Mouse (Mus musculus) adrenal gland, postnatal 10 days (tissue): ENCODE measurements at regions not wholly inside any gene's neighbourhood (a gene's known extent, or its start where the extent isn't known, plus 50 kb on each side); places are given as distances from the start of the nearest gene placed in this dataset.
A peak's percentile ranks its signal among the peaks of the same experiment; 100 is the strongest.

Experiments used
- DNase-seq: peaks from one replicate; pipeline ENCODE4 v3.0.0; 2021; ENCODE audit warnings: mixed read lengths

DNA sequence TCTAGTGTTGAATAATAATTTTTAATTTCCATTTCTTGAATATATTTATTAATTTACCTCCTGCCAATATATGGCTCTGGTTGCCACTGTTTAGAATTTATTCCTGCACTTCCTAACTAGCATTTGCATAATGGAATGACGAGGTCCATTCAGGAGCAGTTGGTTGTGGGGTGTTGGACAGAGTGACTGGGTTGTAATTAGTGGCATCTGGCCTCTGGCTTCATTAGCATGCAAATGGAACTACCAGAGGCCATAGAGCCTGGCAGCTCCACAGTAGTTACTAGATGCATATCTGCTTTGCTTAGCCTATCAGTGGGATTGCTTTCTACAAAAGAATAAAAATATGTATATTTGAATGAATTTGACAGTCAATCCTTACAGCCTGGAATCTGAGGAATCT is 1099.6 kb upstream of the Cdh8 start:
- no peak for DNase-seq

DNA sequence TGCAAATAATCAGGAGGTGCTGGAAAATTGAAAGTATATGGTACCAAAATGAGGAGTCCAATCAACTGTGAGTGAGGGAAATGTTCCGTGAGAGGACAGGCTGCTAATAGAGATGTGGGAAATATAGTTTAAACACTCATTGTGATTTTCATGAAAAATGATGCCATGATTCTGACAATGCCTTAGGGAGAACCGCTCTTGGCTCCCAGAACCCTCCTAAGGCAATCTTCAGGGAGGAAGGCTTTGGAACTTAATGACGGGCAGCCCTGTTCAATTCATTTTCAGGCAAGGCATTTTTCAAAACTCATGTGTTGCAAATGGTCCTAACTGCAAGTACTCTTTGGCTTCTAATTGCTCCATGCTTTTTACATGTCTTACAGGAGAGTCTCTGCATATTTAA is 1098.9 kb upstream of the Cdh8 start:
- DNase-seq: no peak

DNA sequence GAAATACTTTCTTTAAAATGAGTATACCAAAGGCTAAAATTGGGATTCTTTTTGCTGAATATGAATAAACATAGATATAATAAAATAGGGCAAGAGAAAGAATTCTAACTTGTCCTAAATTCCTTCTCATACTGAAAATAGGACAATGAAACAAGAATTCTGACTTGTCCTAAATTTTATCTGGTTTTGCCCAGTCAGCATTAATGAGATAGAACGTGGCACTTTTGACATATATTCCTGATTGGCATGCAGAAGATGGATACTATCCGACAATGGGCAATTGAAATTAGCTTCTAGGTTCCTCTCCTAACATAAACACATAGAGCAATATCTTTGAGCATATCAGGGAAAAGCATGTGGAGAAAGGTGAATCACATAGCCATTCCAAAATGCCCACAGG is 1090.2 kb upstream of the Cdh8 start:
- no peak for DNase-seq

DNA sequence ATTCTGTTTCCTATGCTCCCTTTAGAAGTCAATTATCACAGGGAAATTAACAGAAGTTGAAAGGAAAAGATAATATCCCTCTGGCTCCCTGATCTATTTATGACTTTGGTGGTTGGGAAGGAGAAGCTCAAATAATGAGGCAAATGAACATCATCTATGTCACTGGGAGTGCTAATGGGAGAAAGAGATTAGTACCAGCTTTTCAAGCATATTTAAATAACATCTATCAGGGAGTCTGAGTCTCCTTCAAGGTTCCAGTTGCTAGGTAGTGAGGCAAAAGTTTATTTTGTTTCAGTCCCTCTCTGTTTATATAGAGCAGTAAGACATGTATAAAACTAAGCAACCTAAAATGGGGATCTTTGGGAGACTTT is 1084.1 kb upstream of the Cdh8 start:
- DNase-seq: no peak

DNA sequence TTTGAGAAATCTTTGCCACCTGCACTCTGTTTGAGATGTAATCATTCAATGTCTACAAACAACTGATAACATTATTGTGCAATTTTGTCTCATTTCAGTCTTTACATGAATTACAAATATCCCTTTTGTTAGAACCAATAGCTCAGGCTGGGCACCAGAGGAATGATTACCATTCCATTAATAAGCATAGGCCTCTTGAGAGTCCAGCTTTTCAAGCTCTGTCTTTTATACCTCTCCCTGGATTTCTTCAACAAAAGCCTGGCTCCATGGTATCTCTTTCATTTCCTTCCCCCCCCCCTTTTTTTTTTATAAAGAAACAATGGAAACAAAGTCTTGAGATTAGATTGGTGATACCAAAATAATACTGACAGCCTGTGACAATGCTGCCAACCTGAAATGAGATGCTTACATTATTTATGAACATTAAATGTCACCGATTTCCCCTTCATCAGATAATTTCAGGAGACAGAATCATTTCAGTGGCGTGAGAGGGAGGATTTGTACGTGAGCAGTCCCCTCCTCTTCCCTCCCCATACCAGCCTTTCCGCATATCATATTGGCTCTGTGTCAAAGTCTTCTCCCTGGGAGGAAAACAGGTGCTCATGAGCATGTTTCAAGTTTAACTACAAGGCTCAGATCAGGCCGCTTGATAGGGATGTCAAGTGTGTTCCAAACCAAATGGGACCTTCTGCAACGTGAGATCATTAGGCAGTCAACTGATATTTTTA is 1083.5 kb upstream of the Cdh8 start:
- DNase-seq: no peak

DNA sequence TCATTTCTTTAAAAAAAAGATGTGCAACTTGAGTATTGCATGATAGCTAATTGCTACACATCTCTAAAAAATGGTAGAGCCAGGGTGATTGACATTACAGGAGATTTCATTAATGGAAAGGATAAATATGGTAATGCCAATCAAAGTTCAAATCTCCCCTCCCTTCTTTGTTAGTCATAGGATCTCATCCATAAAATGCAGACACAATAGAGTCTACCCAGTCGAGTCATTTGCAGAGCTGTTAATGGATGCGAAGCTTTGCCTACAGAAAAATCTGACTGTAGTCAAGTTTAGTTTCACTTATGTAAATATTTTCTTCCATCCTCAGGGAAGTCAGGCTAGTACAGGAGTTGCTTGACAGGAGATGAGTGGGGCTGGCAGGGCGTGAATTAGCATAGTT is 1078.2 kb upstream of the Cdh8 start:
- no peak for DNase-seq

DNA sequence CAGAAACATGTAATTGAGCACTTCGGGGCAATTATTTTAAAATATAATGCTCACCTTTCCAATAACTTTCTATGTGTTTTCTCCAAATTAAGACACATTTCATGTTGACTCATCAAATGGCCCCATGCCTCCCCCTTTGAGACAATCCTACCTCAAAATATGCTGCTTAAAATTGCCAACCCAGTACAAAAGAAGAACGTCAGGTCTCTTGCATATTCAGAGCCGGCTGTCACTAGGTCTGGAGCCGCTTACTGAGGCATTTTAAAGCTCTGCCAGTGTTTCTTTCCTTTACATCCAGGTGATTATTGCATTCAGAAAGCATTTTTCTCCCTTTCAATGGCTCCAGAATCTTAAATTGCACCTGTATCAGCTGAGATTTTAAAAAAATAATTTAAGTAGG is 1059.7 kb upstream of the Cdh8 start:
- no peak for DNase-seq

DNA sequence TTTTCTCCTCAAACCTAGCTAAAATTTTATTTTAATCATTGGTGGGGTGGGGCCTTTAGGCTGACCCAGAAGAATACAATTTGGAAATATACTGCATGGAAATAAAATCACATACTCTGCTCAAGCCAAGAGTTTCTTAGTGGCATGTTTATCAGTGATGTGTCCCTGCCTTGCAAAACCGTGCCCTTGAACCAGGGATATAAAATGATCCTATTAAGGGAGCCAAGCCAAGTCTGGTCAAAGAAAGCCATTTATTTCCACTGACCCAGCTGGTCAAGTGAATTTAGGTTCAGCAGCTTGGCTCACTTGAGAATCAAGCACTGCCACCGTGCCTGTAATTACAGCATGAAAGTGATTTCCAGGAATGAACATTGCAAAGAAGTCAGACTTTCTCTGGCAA is 1035.0 kb upstream of the Cdh8 start:
- DNase-seq: peak; percentile 31

DNA sequence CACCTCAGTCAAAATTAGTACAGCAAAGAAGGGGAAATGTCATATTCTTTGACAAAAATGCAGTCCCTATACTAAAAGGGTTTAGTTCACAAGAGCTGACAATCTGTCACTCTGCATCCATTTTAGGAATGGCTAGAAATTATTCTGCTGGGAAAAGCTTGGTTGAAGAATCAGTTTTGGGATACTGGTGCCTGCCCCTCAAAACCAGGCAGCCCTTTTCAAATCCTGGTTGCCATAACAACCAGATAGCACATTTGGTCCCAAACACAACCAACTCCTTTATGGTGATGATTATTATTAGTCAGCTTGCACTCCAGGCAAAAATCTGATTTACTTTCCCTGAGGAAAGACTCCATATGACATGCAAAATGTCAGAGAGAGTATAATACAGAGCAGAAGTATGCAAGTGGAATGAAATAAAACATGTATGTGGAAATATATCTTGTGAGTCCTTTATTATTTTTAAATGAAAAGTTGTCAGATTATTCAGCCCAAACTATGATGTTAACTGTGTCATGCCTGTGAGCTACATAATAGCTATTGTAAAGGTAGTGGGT is 1034.2 kb upstream of the Cdh8 start:
- no peak for DNase-seq

DNA sequence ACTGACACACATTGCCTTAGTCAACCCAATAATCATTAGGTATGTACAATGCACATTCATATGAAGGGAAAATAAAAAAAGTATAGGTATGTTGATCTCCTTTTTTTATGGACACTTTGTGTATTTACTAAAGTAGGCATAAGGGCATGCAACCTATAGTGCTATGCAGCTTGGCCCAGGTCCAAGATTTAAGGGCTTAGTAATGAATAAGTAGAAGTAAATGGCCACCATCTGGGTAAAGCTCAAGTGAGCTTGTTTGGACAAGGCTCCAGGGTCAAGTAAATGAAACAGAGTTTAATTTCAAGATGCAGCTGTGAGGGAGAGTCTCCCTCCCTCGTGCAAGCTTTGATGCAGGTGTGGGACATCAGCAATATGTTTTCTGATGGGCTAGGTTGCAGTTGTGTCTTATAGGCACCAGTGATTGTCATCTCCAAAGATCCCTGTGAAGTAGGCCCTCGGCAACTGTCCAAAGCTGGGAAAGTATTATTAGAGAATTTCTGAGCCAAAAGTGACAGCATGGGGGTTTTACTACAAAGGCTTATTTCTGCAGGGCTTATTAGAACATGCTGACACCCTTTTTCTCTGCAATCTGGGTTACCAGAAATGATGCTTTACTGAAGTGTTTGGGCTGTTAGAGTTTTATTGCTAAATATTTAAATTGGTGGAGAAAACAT is 1030.5 kb upstream of the Cdh8 start:
- DNase-seq: no peak
